Mouse (Mus musculus) stomach, embryonic 16.5 days (tissue): ENCODE results near the gene Abcb9. TPM values are rescaled to one million over a fixed set of nuclear protein-coding genes. Genes with fewer than 3 reads are reported as not detected.

ENCODE experiments used
- ATAC-seq: fragments of 200-750 bp; cut with Nextera tagmentation; 2 replicates; pipeline ENCODE4 v1.8.0; 2017; ENCODE audit warnings: moderate number of reproducible peaks, moderate TSS enrichment; ENCODE audit not compliant: insufficient read depth, low FRiP score
- H3K27ac ChIP-seq: fragments of 300-500 bp; sonication (generic); 2 replicates; pipeline ENCODE4 v1.5.1; 2014; ENCODE audit warnings: low read length
- H3K27me3 ChIP-seq: fragments of 300-500 bp; sonication (generic); 2 replicates; pipeline ENCODE4 v1.6.1; 2014; ENCODE audit warnings: low read length, control low read depth, mixed read lengths; ENCODE audit not compliant: control insufficient read depth, insufficient read depth
- H3K36me3 ChIP-seq: fragments of 300-500 bp; sonication (generic); 2 replicates; pipeline ENCODE4 v1.6.1; 2014; ENCODE audit warnings: low read length; ENCODE audit not compliant: control insufficient read depth, insufficient read depth
- H3K4me1 ChIP-seq: fragments of 300-500 bp; sonication (generic); 2 replicates; pipeline ENCODE4 v1.6.1; 2014; ENCODE audit warnings: low read length, control low read depth, mixed read lengths; ENCODE audit not compliant: control insufficient read depth, insufficient read depth
- H3K4me2 ChIP-seq: fragments of 300-500 bp; sonication (generic); 2 replicates; pipeline ENCODE4 v1.6.1; 2014; ENCODE audit warnings: low read depth, low read length, mixed read lengths
- H3K4me3 ChIP-seq: fragments of 300-500 bp; sonication (generic); replicated peaks from 2 replicates; pipeline ENCODE4 v1.5.1; 2014; ENCODE audit warnings: mild to moderate bottlenecking, low read length
- H3K9ac ChIP-seq: fragments of 300-500 bp; sonication (generic); 2 replicates; pipeline ENCODE4 v1.6.1; 2014; ENCODE audit warnings: low read length
- H3K9me3 ChIP-seq: fragments of 300-500 bp; sonication (generic); replicated peaks from 2 replicates; pipeline ENCODE4 v1.6.1; 2016; ENCODE audit warnings: low read length, control low read depth; ENCODE audit not compliant: control insufficient read depth
- WGBS: fragments of 180-500 bp; shearing (Covaris S2); extraction: QIAGEN DNeasy Blood & Tissue Kit; methylation state at CpG from one replicate; pipeline ENCODE4 v1.1.7; 2014; 5-methylcytosine and 5-hydroxymethylcytosine counted together
- polyA plus RNA-seq: library from polyadenylated mRNA; unstranded; fragments of >200 nt; fragmentation: Nextera tagmentation; extraction: Ambion mirVana; gene quantifications from 2 replicates; pipeline ENCODE4 v1.2.1, GENCODE M21; 2015

Gene Abcb9
- polyA plus RNA-seq, 1 experiment from 2014 or later: 3.2 TPM

GRCm38 (mm10) chr5:124077241-124077640 lies 18.4 kb downstream of the Abcb9 start:
- no peak for ATAC-seq
- Histone ChIP-seq H3K36me3 (no peaks in the 10 kb centered on the region), H3K4me2 (no peak overlapping the region), H3K9me3 (no peaks in the 10 kb centered on the region), H3K27me3 (no peaks in the 10 kb centered on the region), H3K4me1 (peaks cover 15% of the 10 kb centered on the region), H3K4me3 (no peak overlapping the region), H3K27ac (peak overlapping the region; percentile 75; the same call in 1 of the 2 replicates), H3K9ac (no peak overlapping the region)
- WGBS: 78% methylated on average over 13 of the region's 13 CpGs

DNA sequence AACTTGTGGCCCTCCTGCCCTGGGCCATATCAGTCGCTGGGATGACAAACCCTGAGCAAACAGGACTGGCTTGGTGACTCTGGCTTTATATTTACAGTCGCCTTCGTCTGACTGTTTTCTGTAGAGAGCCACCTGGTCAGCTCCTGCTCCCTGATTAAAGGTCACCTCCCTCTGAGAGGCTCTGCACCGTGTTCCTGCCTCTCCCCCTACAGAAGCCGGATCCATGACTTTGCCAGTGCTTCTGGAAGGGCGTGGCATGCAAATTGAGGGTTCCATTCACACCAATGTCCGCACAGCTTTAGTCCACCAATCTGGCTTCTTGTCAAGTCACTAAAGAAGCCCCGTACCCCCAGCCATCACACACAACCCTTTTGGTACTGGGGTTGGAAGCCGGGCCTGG lies 19.0 kb downstream of the Abcb9 start:
- Histone ChIP-seq H3K27me3 (no peaks in the 10 kb centered on the region), H3K36me3 (no peaks in the 10 kb centered on the region), H3K4me1 (peaks cover 15% of the 10 kb centered on the region), H3K9me3 (no peaks in the 10 kb centered on the region), H3K9ac (no peak overlapping the region), H3K27ac (peak overlapping the region; percentile 75), H3K4me3 (no peak overlapping the region), H3K4me2 (no peak overlapping the region)
- WGBS: 42% methylated on average over 9 of the region's 9 CpGs
- ATAC-seq: peak; percentile 79; the same call in 1 of the 2 replicates

DNA sequence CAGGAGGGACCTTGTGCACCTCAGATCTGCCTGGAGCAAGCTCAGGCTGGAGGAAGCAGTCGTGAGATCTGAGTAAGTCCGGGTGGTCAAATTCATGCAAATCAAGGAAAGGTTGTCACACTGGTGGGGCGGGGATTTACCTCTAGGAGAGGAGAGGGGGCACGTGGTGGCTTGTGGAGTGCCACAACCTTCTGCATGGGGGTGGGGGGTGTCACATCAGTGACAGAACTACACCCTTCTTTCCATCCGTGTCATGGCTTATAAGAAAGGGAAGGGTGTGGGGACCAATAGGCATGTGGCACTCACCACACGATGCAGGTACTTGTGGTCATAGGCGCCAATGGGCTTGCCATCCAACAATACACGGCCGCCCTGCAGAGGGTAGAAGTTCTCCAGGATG lies 19.9 kb downstream of the Abcb9 start:
- H3K36me3 ChIP-seq: no peaks in the 10 kb centered on the region
- no peak overlapping the region for H3K4me2 ChIP-seq
- ATAC-seq: no peak
- no peaks in the 10 kb centered on the region for H3K9me3 ChIP-seq
- WGBS: 56% methylated on average over 9 of the region's 9 CpGs
- H3K4me3 ChIP-seq: no peak overlapping the region
- peak overlapping the region; percentile 71 for H3K27ac ChIP-seq
- peak overlapping the region; percentile 54 for H3K9ac ChIP-seq
- H3K4me1 ChIP-seq: peaks cover 15% of the 10 kb centered on the region
- H3K27me3 ChIP-seq: no peaks in the 10 kb centered on the region

DNA sequence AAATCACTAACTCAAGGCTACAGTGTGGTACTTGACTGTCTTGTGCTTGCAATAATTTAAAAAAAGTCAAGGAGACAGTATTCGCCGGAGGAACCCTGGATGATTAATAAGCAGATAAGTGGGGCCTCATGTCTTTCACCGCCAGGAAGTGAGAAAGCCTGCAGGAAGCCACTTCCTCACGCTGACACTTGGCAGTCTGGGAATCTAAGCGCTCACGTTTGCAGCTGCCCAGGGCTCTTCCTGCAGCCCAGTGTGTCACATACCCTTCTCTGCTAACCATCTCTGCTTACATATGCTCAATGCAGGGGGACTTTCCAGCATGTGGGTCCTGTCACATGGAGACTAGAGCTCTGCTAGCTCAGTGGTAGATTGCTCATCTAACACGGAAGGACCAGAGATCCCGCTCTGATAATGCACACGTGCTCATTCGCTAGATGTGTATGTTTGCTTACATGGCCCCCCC lies 20.7 kb downstream of the Abcb9 start:
- no peaks in the 10 kb centered on the region for H3K36me3 ChIP-seq
- H3K9ac ChIP-seq: no peak overlapping the region
- H3K4me3 ChIP-seq: no peak overlapping the region
- no peaks in the 10 kb centered on the region for H3K27me3 ChIP-seq
- peaks cover 15% of the 10 kb centered on the region for H3K4me1 ChIP-seq
- H3K9me3 ChIP-seq: no peaks in the 10 kb centered on the region
- WGBS: 28% methylated on average over 10 of the region's 10 CpGs
- peak overlapping the region; percentile 71; the same call in 1 of the 2 replicates for H3K27ac ChIP-seq
- ATAC-seq: no peak
- H3K4me2 ChIP-seq: no peak overlapping the region

DNA sequence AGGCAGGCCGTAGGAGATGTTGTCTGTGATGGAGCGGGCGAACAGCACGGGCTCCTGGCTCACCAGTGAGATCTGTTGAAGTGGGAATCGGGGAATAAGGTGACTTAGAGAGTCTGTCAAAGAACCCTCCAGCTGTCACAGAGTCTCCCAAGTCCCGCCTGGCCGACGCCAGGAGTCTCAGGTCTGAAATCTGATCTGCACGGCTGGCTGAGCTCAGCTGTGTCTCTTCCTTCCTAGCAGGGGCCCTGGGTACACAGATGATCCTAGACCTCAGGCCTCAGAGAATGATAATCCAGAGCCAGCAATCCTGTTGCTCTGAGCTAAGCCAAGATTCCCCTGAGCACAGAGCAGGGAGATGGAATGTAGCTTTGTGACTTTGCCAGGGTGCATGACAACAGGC lies 21.9 kb downstream of the Abcb9 start:
- Histone ChIP-seq H3K36me3 (no peaks in the 10 kb centered on the region), H3K27ac (no peak overlapping the region), H3K4me2 (no peak overlapping the region), H3K4me1 (peaks cover 15% of the 10 kb centered on the region), H3K4me3 (no peak overlapping the region), H3K9ac (0 out of 2 replicates have a peak overlapping the region, but pooled peaks have one; percentile 3), H3K27me3 (no peaks in the 10 kb centered on the region), H3K9me3 (no peaks in the 10 kb centered on the region)
- 54% methylated on average over 9 of the region's 9 CpGs for WGBS
- ATAC-seq: no peak

DNA sequence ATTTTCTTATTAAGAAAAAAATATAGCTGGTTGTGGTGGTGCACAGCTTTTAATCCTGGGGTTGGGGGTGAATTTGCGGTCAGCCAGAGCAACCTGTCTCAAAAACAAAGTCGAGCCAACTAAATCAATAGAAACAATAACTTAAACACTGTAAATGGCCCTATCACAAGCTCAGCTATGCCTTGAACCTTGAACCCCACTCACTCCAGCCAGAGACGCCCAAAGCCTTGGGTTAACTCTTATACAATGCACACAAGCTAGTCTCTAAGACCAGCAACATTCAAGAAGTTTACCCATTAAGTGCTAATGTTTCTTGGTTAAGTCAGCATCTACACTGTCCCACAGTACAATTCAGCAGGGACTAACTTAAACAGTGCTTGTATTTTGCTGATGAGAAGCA lies 25.9 kb downstream of the Abcb9 start:
- Histone ChIP-seq H3K4me2 (no peak overlapping the region), H3K27me3 (no peaks in the 10 kb centered on the region), H3K36me3 (no peaks in the 10 kb centered on the region), H3K9ac (no peak overlapping the region), H3K4me3 (no peak overlapping the region), H3K4me1 (peaks cover under 1% of the 10 kb centered on the region; the same call in 1 of the 2 replicates), H3K27ac (peak overlapping the region; percentile 15; the same call in 1 of the 2 replicates), H3K9me3 (no peaks in the 10 kb centered on the region)
- WGBS: 56% methylated on average over 3 of the region's 3 CpGs
- ATAC-seq: peak; percentile 42; the same call in 1 of the 2 replicates

GRCm38 (mm10) chr5:124062037-124062824 lies 33.4 kb downstream of the Abcb9 start:
- no peak for ATAC-seq
- Histone ChIP-seq H3K4me2 (no peak overlapping the region), H3K27me3 (no peaks in the 10 kb centered on the region), H3K27ac (no peak overlapping the region), H3K9me3 (no peaks in the 10 kb centered on the region), H3K36me3 (no peaks in the 10 kb centered on the region), H3K4me3 (no peak overlapping the region), H3K9ac (no peak overlapping the region), H3K4me1 (peaks cover 8% of the 10 kb centered on the region)
- WGBS: 70% methylated on average over 12 of the region's 12 CpGs

DNA sequence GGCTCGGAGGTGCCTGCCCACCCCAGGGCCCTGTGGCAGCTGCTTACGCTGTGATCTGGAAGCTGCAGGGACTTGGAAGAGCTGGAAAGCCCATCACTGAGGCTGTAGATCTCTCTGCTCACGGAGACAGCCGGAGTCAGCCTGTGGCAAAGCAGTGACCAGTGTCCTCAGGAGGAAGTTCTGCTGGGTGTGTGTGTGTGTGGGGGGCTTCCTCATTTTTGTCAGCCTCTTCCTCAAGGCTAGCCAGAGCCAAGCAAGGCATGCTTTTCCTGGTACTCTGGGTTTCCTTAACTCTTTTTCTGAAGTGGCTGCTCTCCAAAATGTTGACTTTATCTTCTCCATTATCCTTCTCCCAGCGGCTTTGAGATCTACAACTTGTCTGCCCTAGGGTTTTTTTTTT lies 35.9 kb downstream of the Abcb9 start:
- no peaks in the 10 kb centered on the region for H3K27me3 ChIP-seq
- H3K9me3 ChIP-seq: no peaks in the 10 kb centered on the region
- no peak overlapping the region; the same call in 1 of the 2 replicates for H3K4me3 ChIP-seq
- peaks cover 8% of the 10 kb centered on the region for H3K4me1 ChIP-seq
- H3K36me3 ChIP-seq: no peaks in the 10 kb centered on the region
- 0 out of 2 replicates have a peak overlapping the region, but pooled peaks have one; percentile 46 for H3K9ac ChIP-seq
- no peak overlapping the region for H3K4me2 ChIP-seq
- WGBS: 52% methylated on average over 5 of the region's 5 CpGs
- peak overlapping the region; percentile 46; the same call in 1 of the 2 replicates for H3K27ac ChIP-seq
- ATAC-seq: no peak

- Histone ChIP-seq H3K27ac (no peak overlapping the region), H3K4me1 (peaks cover 8% of the 10 kb centered on the region), H3K36me3 (no peaks in the 10 kb centered on the region), H3K27me3 (no peaks in the 10 kb centered on the region), H3K4me3 (no peak overlapping the region), H3K9me3 (no peaks in the 10 kb centered on the region), H3K9ac (no peak overlapping the region), H3K4me2 (no peak overlapping the region)
- WGBS: 86% methylated on average over 7 of the region's 7 CpGs
- no peak for ATAC-seq
Measured at GRCm38 (mm10) chr5:124058749-124059148, 36.8 kb downstream of the Abcb9 start.
